Mouse (Mus musculus) hindbrain, embryonic 10.5 days (tissue): ENCODE measurements at regions not wholly inside any gene's neighbourhood (a gene's known extent, or its start where the extent isn't known, plus 50 kb on each side); places are given as distances from the start of the nearest gene placed in this dataset.

Experiments used
- DNase-seq: peaks from one replicate; pipeline ENCODE4 v3.0.0-alpha.2; 2017; ENCODE audit warnings: low spot score
- H3K27ac ChIP-seq: fragments of 300-500 bp; sonication (generic); 2 replicates; pipeline ENCODE4 v1.5.1; 2016; ENCODE audit warnings: mild to moderate bottlenecking, moderate library complexity
- H3K27me3 ChIP-seq: fragments of 300-500 bp; sonication (generic); 2 replicates; pipeline ENCODE4 v1.6.1; 2016; ENCODE audit warnings: mild to moderate bottlenecking; ENCODE audit not compliant: poor library complexity, insufficient read depth, severe bottlenecking
- H3K36me3 ChIP-seq: fragments of 300-500 bp; sonication (generic); 2 replicates; pipeline ENCODE4 v1.6.1; 2016; ENCODE audit warnings: mild to moderate bottlenecking, moderate library complexity
- H3K4me1 ChIP-seq: fragments of 300-500 bp; sonication (generic); replicated peaks from 2 replicates; pipeline ENCODE4 v1.6.1; 2016; ENCODE audit warnings: mild to moderate bottlenecking
- H3K4me3 ChIP-seq: fragments of 300-500 bp; sonication (generic); 2 replicates; pipeline ENCODE4 v1.5.1; 2016; ENCODE audit warnings: mild to moderate bottlenecking, moderate library complexity
- H3K9me3 ChIP-seq: fragments of 300-500 bp; sonication (generic); 2 replicates; pipeline ENCODE4 v1.6.1; 2016; ENCODE audit warnings: mild to moderate bottlenecking, moderate library complexity
- WGBS: fragments of 180-500 bp; shearing (Covaris S2); methylation state at CpG from one replicate; pipeline ENCODE4 v1.1.7; 2016; 5-methylcytosine and 5-hydroxymethylcytosine counted together

DNA sequence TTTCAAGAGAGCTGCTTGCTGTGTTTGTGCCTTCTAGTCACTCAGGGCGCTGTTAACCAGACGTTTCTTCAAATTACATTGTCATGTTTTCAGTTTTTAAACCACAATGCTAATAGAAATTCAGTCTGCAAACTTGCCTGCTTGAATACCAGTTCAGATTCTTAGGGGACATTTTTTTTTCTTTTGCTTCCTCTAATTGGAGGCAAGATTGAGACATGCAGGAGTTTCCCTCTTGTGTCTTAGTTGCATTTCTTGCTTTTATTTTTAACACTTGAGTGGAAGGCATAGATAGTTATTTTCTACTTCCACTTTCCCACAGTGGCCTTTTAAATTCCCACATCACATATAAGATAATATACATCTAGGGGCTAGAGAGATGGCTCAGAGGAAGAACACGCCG is 246.8 kb downstream of the Grpr start:
- Histone ChIP-seq H3K9me3 (no peaks in the 10 kb centered on the region), H3K4me1 (no peaks in the 10 kb centered on the region), H3K27me3 (peaks cover 37% of the 10 kb centered on the region), H3K27ac (no peak overlapping the region), H3K4me3 (no peak overlapping the region), H3K36me3 (no peaks in the 10 kb centered on the region)
- 84% methylated on average over 4 of the region's 4 CpGs for WGBS
- no peak for DNase-seq

- no peak overlapping the region for H3K27ac ChIP-seq
- H3K36me3 ChIP-seq, result no peaks in the 10 kb centered on the region
- no peak overlapping the region for H3K4me3 ChIP-seq
- no peaks in the 10 kb centered on the region for H3K4me1 ChIP-seq
- WGBS, result 75% methylated on average over 6 of the region's 6 CpGs
- H3K9me3 ChIP-seq, result no peaks in the 10 kb centered on the region
- DNase-seq, result no peak
- H3K27me3 ChIP-seq, result peaks cover 37% of the 10 kb centered on the region
Measured at GRCm38 (mm10) chrX:163301045-163301444, 248.4 kb downstream of the Grpr start.

DNA sequence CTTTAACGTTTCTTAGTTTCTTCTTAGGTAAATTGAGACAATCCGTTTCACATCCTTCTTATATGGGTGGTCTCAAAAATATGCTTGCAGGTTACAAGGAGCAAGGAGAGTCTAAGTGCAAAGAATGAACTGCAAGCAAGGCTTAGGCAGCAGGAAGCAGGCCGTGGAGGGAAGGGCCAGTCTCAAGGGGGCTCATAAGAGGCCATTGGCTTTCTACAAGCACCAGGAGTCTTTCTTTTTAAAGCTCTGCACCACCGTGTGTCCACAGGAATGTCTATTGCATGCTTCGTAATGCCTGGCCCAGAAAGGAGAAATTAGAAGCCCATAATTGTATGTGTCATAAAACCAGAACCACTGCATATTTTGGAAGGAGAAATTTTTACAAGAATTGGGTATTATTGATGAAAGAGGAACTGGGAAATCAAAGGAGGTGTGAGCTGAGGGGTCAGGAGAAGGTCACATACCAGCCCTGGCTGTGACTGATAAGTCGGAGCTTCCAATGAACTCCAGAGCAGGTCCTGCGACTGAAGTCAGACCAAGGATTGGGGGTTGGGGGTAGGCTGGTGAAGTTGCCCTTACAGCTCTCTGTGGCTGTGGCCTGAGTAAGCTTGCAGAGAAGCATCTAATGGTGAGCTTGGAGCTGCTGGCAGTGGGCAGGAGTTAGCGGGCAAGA is 252.4 kb downstream of the Grpr start:
- no peaks in the 10 kb centered on the region for H3K4me1 ChIP-seq
- 69% methylated on average over 8 of the region's 8 CpGs for whole genome bisulfite sequencing
- H3K27ac ChIP-seq, result no peak overlapping the region
- no peak overlapping the region for H3K4me3 ChIP-seq
- H3K9me3 ChIP-seq, result no peaks in the 10 kb centered on the region
- peaks cover 16% of the 10 kb centered on the region; the same call in 1 of the 2 replicates for H3K27me3 ChIP-seq
- DNase-seq, result no peak
- no peaks in the 10 kb centered on the region for H3K36me3 ChIP-seq

- Histone ChIP-seq H3K36me3 (no peaks in the 10 kb centered on the region), H3K4me1 (no peaks in the 10 kb centered on the region), H3K4me3 (no peak overlapping the region), H3K27ac (no peak overlapping the region), H3K9me3 (no peaks in the 10 kb centered on the region), H3K27me3 (peaks cover 8% of the 10 kb centered on the region; the same call in 1 of the 2 replicates)
- WGBS, result 88% methylated on average over 2 of the region's 2 CpGs
- DNase-seq, result no peak
Measured at GRCm38 (mm10) chrX:163261248-163261647, 288.2 kb downstream of the Grpr start.

DNA sequence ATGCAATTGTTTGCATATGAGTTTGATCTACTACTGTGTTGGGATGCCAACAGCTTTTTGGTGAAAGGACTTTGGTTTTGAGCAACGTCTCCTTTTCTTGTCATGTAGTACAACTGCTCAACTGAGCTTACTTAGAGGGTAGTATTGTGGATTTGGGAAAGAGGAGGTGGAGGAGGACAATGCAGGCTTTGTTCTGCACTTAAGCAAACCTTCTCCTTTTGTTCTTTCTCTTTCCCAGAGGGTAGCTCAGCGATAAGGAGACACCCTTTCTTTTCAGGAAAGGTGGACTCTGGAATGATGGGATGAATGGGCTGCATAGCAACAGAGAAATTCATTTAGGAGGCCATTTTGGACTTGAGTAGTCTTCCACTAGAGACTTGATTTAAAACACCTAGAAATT is 288.6 kb upstream of the S100g start:
- Histone ChIP-seq H3K27ac (no peak overlapping the region), H3K36me3 (no peaks in the 10 kb centered on the region), H3K4me3 (no peak overlapping the region), H3K4me1 (no peaks in the 10 kb centered on the region), H3K9me3 (no peaks in the 10 kb centered on the region), H3K27me3 (peaks cover 26% of the 10 kb centered on the region)
- DNase-seq, result no peak
- 23% methylated on average over 2 of the region's 2 CpGs for WGBS

DNA sequence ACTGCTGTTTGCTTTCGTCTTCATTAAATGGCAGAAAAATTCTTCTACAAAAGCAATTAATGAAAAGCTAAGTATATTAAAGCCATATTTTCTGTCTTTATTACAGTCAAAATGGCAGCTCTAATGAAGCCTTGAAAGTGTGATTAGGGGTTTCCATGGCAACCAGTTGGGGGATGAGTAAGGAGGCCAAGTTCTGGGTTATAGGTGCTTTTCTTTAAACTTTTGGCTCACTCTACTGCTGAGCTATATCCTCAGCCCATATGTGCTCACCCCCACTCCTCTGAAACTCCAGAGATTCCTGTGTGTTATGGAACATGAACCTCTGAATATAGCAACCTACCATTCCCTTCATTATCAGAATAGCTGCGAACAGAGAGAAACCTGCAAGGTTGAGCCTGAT is 240.9 kb upstream of the S100g start:
- Histone ChIP-seq H3K27me3 (peaks cover 27% of the 10 kb centered on the region), H3K4me3 (no peak overlapping the region), H3K27ac (no peak overlapping the region), H3K9me3 (no peaks in the 10 kb centered on the region), H3K36me3 (no peaks in the 10 kb centered on the region), H3K4me1 (no peaks in the 10 kb centered on the region)
- WGBS, result 96% methylated on average over 2 of the region's 2 CpGs
- no peak for DNase-seq

DNA sequence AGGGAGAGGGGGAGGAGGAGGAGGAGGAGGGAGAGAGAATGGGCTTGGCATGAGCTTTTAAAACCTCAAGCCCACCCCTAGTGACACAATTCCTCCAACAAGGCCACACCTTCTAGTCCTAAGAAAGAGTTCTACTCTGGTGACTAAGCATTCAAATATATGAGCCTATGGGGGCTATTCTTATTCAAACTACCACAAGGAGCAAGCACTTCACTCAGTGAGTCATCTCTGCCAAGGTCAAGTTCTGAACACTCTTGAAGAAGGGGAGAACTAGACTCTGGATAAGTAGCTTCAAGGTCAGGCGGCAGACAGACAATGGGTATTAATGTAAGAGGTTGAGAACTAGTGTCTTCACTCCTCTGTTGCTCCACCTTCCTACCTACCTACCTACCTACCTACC is 239.0 kb upstream of the S100g start:
- WGBS, result 83% methylated on average over 1 of the region's 1 CpGs
- no peaks in the 10 kb centered on the region for H3K9me3 ChIP-seq
- no peak overlapping the region for H3K27ac ChIP-seq
- H3K4me3 ChIP-seq, result no peak overlapping the region
- no peaks in the 10 kb centered on the region for H3K4me1 ChIP-seq
- DNase-seq, result no peak
- H3K36me3 ChIP-seq, result no peaks in the 10 kb centered on the region
- peaks cover 31% of the 10 kb centered on the region for H3K27me3 ChIP-seq

DNA sequence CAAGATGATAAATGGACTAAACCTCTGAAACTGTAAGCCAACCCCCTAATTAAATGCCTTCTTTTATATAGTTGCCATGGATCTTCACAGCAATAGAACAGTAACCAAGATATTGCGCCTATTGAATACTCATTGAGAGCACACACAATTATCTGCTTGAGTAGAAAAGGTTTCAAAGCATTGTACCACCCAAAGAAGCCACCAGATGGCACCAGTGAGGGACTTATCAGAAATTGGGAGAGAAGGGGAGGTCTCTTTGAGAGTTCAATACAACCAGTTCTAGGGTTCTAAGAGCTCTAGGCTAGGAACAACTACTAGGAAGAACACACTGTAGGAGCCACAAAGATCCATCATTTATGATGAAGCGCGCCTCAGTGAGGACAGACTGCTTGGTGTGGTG is 217.2 kb upstream of the S100g start:
- H3K4me1 ChIP-seq, result no peaks in the 10 kb centered on the region
- WGBS, result 96% methylated on average over 3 of the region's 3 CpGs
- no peak for DNase-seq
- H3K27me3 ChIP-seq, result peaks cover 10% of the 10 kb centered on the region; the same call in 1 of the 2 replicates
- no peak overlapping the region for H3K4me3 ChIP-seq
- H3K36me3 ChIP-seq, result no peaks in the 10 kb centered on the region
- no peak overlapping the region for H3K27ac ChIP-seq
- H3K9me3 ChIP-seq, result no peaks in the 10 kb centered on the region

DNA sequence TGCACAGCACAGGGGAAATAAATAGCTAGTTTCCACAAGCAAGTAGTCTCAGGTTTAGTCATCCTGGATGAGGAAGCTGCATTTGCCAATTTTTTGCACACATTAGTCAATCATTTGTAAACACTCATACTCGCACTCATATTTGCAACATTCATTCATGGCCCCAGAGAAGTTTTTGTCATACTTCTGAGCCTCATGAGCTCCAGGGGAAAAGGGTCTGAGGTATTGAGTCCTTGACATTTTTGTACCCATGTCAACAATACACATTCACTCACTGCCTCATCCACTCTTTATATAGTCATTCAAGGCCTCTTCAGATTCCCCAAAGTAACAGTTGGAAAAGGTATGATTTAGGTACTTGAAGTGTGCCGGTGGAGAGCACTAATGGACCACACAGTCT is 200.4 kb upstream of the S100g start:
- Histone ChIP-seq H3K27me3 (peaks cover 3% of the 10 kb centered on the region; the same call in 1 of the 2 replicates), H3K27ac (no peak overlapping the region), H3K36me3 (no peaks in the 10 kb centered on the region), H3K9me3 (no peaks in the 10 kb centered on the region), H3K4me1 (no peaks in the 10 kb centered on the region), H3K4me3 (no peak overlapping the region)
- WGBS, result 95% methylated on average over 2 of the region's 2 CpGs
- DNase-seq, result no peak

GRCm38 (mm10) chrX:163155251-163155650 is 190.9 kb upstream of the S100g start:
- H3K27me3 ChIP-seq, result peaks cover 44% of the 10 kb centered on the region
- H3K9me3 ChIP-seq, result no peaks in the 10 kb centered on the region
- DNase-seq, result no peak
- H3K4me3 ChIP-seq, result no peak overlapping the region
- no peaks in the 10 kb centered on the region for H3K36me3 ChIP-seq
- H3K27ac ChIP-seq, result no peak overlapping the region
- WGBS, result 80% methylated on average over 5 of the region's 5 CpGs
- no peaks in the 10 kb centered on the region for H3K4me1 ChIP-seq

DNA sequence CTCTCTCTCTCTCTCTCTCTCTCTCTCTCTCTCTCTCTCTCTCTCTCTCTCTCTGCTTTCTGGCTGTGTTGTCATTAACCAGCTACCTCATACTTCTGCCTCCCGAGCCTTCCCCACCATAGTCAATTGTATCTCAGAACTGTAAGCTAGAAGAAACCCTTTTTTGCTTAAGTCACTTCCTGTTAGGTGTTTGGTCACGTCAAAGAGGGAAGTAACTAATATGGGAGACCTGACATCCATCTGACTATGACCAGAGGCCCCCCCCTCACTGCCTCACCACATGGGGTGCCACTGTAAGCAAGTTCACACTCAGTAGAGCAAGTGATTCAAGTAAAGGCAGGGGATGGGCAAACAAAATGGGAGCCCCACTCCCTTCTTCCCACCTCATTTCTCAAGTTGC is 187.6 kb upstream of the S100g start:
- Histone ChIP-seq H3K27ac (no peak overlapping the region), H3K9me3 (no peaks in the 10 kb centered on the region), H3K4me3 (no peak overlapping the region), H3K27me3 (peaks cover 34% of the 10 kb centered on the region), H3K4me1 (no peaks in the 10 kb centered on the region), H3K36me3 (no peaks in the 10 kb centered on the region)
- no peak for DNase-seq
- WGBS, result 74% methylated on average over 2 of the region's 2 CpGs

DNA sequence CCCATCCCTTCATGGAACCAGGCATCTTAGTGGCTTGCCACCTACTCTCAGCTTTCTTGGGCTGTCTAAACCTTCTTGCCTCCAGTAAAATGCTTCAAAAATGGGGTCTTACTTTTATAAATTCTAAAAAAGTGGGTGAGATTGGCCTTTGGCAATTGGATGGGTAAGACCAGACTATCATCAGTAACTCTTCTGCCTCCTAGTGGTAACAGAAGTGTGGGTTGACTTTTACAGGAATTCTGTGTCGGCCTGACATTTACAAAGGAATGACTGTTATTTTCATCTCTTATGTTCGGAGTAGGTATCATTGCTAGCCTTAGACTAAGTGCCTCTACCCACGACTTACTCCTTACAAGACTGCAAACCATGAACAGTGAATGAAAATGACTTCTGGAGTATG is 180.1 kb upstream of the S100g start:
- no peak overlapping the region for H3K27ac ChIP-seq
- no peak for DNase-seq
- 69% methylated on average over 3 of the region's 3 CpGs for WGBS
- no peaks in the 10 kb centered on the region for H3K4me1 ChIP-seq
- no peaks in the 10 kb centered on the region for H3K36me3 ChIP-seq
- H3K27me3 ChIP-seq, result peaks cover 27% of the 10 kb centered on the region
- no peak overlapping the region for H3K4me3 ChIP-seq
- no peaks in the 10 kb centered on the region for H3K9me3 ChIP-seq

- H3K27ac ChIP-seq, result no peak overlapping the region
- H3K9me3 ChIP-seq, result no peaks in the 10 kb centered on the region
- H3K4me3 ChIP-seq, result no peak overlapping the region
- WGBS, result 83% methylated on average over 1 of the region's 1 CpGs
- H3K4me1 ChIP-seq, result no peaks in the 10 kb centered on the region
- peaks cover 48% of the 10 kb centered on the region for H3K27me3 ChIP-seq
- DNase-seq, result no peak
- H3K36me3 ChIP-seq, result no peaks in the 10 kb centered on the region
Measured at GRCm38 (mm10) chrX:163139475-163139874, 175.1 kb upstream of the S100g start.

GRCm38 (mm10) chrX:163128626-163129025 is 164.2 kb upstream of the S100g start:
- H3K4me3 ChIP-seq, result no peak overlapping the region
- DNase-seq, result no peak
- 83% methylated on average over 1 of the region's 1 CpGs for WGBS
- H3K4me1 ChIP-seq, result no peaks in the 10 kb centered on the region
- H3K9me3 ChIP-seq, result no peaks in the 10 kb centered on the region
- H3K36me3 ChIP-seq, result no peaks in the 10 kb centered on the region
- H3K27ac ChIP-seq, result no peak overlapping the region
- H3K27me3 ChIP-seq, result peaks cover 50% of the 10 kb centered on the region
